Mouse (Mus musculus) CH12.LX (cell line): Measurements from ENCODE around the gene Nradd.

Source experiments
- CTCF ChIP-seq, 2 experiments: IDR thresholded peaks in 1 of 2; conservative IDR thresholded peaks in 1 of 2; 2 replicates each; pipeline ENCODE4 v1.5.1; 2011 to 2012; ENCODE audit warnings: low read depth in 2 of 2, low read length in 2 of 2, improper control_type of control experiment in 1 of 2, inconsistent platforms in 1 of 2, mild to moderate bottlenecking in 1 of 2, moderate library complexity in 1 of 2
- E2F4 ChIP-seq: IDR thresholded peaks from 2 replicates; pipeline ENCODE4 v1.6.1; 2011; ENCODE audit warnings: low read depth, low read length, improper control_type of control experiment; ENCODE audit not compliant: insufficient replicate concordance
- EP300 ChIP-seq: IDR thresholded peaks from 2 replicates; pipeline ENCODE4 v1.6.1; 2011; ENCODE audit warnings: low read length, improper control_type of control experiment
- ETS1 ChIP-seq: conservative IDR thresholded peaks from 2 replicates; pipeline ENCODE4 v1.6.1; 2012; ENCODE audit warnings: low read depth, mild to moderate bottlenecking, inconsistent platforms, low read length, improper control_type of control experiment, moderate library complexity
- IRF4 ChIP-seq: IDR thresholded peaks from 2 replicates; pipeline ENCODE4 v1.6.1; 2014; ENCODE audit warnings: low read depth, mild to moderate bottlenecking, inconsistent platforms, low read length, improper control_type of control experiment
- NRF1 ChIP-seq: IDR thresholded peaks from 2 replicates; pipeline ENCODE4 v1.6.1; 2014; ENCODE audit warnings: low read depth, mild to moderate bottlenecking, inconsistent platforms, low read length, improper control_type of control experiment, moderate library complexity
- POLR2A ChIP-seq: IDR thresholded peaks from 2 replicates; pipeline ENCODE4 v1.6.1; 2011; ENCODE audit warnings: low read depth, mild to moderate bottlenecking, improper control_type of control experiment, low read length
- TBP ChIP-seq: conservative IDR thresholded peaks from 2 replicates; pipeline ENCODE4 v1.6.1; 2011; ENCODE audit warnings: low read depth, low read length, improper control_type of control experiment
- USF1 ChIP-seq: IDR thresholded peaks from 2 replicates; pipeline ENCODE4 v1.6.1; 2014; ENCODE audit warnings: low read depth, mild to moderate bottlenecking, inconsistent platforms, low read length, improper control_type of control experiment

GRCm38 (mm10) chr9:110672462-110673106 lies 48.3 kb upstream of the Nradd start:
- TF ChIP-seq IRF4 = no peak
- no peak for TF ChIP-seq USF1
- TF ChIP-seq E2F4 = no peak
- no peak for TF ChIP-seq POLR2A
- no peak for TF ChIP-seq NRF1
- TF ChIP-seq EP300 = no peak
- TF ChIP-seq ETS1 = no peak
- TF ChIP-seq TBP = no peak
- TF ChIP-seq CTCF (conservative IDR thresholded peaks at IDR 0.05 in 1 of 2, IDR thresholded peaks at IDR 0.05 in 1 of 2; ENCODE audit: low read depth in 2 of 2, low read length in 2 of 2) = peak; percentile 64 to 79
